Mouse (Mus musculus) embryonic facial prominence, embryonic 12.5 days (tissue): Measurements from ENCODE around the gene Cxcl16. TPM values are rescaled to one million over a fixed set of nuclear protein-coding genes. Genes with fewer than 3 reads are reported as not detected.

Experiments used
- microRNA-seq: library from miRNA; unstranded; fragments of <30 nt; microRNA quantifications from one replicate; pipeline ENCODE4, GENCODE M21; 2017
- polyA plus RNA-seq: library from polyadenylated mRNA; unstranded; fragments of >200 nt; fragmentation: Nextera tagmentation; extraction: Ambion mirVana; gene quantifications from 2 replicates; pipeline ENCODE4 v1.2.1, GENCODE M21; 2016

Gene Cxcl16
- polyA plus RNA-seq, 1 experiment from 2014 or later = 2.2 TPM

Small RNA genes within 50 kb of the gene (microRNA-seq; reads per million reads assigned to microRNA genes)
- not detected for gene Mir7115

Other genes starting within 250 kb of the Cxcl16 start
- gene Slc16a11, start 247.2 kb downstream of the Cxcl16 start, polyA plus RNA-seq = 1.5 and 2.0 TPM in 2 replicates
- 12.8 and 13.3 TPM in 2 replicates for gene Slc16a13, start 238.9 kb downstream of the Cxcl16 start, polyA plus RNA-seq
- 10.7 and 10.8 TPM in 2 replicates for gene Bcl6b, start 230.2 kb downstream of the Cxcl16 start, polyA plus RNA-seq
- gene 0610010K14Rik, start 222.1 kb downstream of the Cxcl16 start, polyA plus RNA-seq = 193 and 202 TPM in 2 replicates
- gene Gm21988, start 220.2 kb downstream of the Cxcl16 start, polyA plus RNA-seq = 9.9 and 13.2 TPM in 2 replicates
- 136 and 148 TPM in 2 replicates for gene Rnasek, start 220.1 kb downstream of the Cxcl16 start, polyA plus RNA-seq
- gene Alox12, start 204.6 kb downstream of the Cxcl16 start, polyA plus RNA-seq = 2.9 and 4.0 TPM in 2 replicates
- gene Alox12e, start 137.4 kb downstream of the Cxcl16 start, polyA plus RNA-seq = not detected in 2 replicates
- 0.29 TPM in 2 replicates for gene Alox15, start 108.0 kb downstream of the Cxcl16 start, polyA plus RNA-seq
- gene Pelp1, start 50.0 kb downstream of the Cxcl16 start, polyA plus RNA-seq = 41.9 and 46.4 TPM in 2 replicates
- gene Arrb2, start 27.3 kb downstream of the Cxcl16 start, polyA plus RNA-seq = 21.7 and 23.7 TPM in 2 replicates
- 41.4 and 44.5 TPM in 2 replicates for gene Med11, start 8.1 kb downstream of the Cxcl16 start, polyA plus RNA-seq
- 0.27 and 0.46 TPM in 2 replicates for gene Zmynd15, start 551 bp downstream of the Cxcl16 start, polyA plus RNA-seq
- 0.32 TPM in 1 of 2 replicates, not detected in the other for gene Tm4sf5, start 45.3 kb upstream of the Cxcl16 start, polyA plus RNA-seq
- 0.26 and 0.48 TPM in 2 replicates for gene Vmo1, start 54.6 kb upstream of the Cxcl16 start, polyA plus RNA-seq
- gene Gltpd2, start 59.2 kb upstream of the Cxcl16 start, polyA plus RNA-seq = 0.50 and 0.77 TPM in 2 replicates
- gene Psmb6, start 65.4 kb upstream of the Cxcl16 start, polyA plus RNA-seq = 784 and 848 TPM in 2 replicates
- not detected in 2 replicates for gene Gm40193, start 73.0 kb upstream of the Cxcl16 start, polyA plus RNA-seq
- gene Pld2, start 80.1 kb upstream of the Cxcl16 start, polyA plus RNA-seq = 4.4 and 6.7 TPM in 2 replicates
- gene Mink1, start 102.9 kb upstream of the Cxcl16 start, polyA plus RNA-seq = 16.7 and 17.5 TPM in 2 replicates
- not detected in 2 replicates for gene 4930544D05Rik, start 155.9 kb upstream of the Cxcl16 start, polyA plus RNA-seq
- gene Chrne, start 159.2 kb upstream of the Cxcl16 start, polyA plus RNA-seq = not detected in 2 replicates
- 0.15 and 0.27 TPM in 2 replicates for gene Gp1ba, start 179.1 kb upstream of the Cxcl16 start, polyA plus RNA-seq
- 96.5 and 104 TPM in 2 replicates for gene Rnf167, start 187.3 kb upstream of the Cxcl16 start, polyA plus RNA-seq
- gene Slc25a11, start 187.5 kb upstream of the Cxcl16 start, polyA plus RNA-seq = 159 and 160 TPM in 2 replicates
- gene Pfn1, start 194.7 kb upstream of the Cxcl16 start, polyA plus RNA-seq = 1,467 and 1,498 TPM in 2 replicates
- gene Eno3, start 197.2 kb upstream of the Cxcl16 start, polyA plus RNA-seq = 20.1 and 27.9 TPM in 2 replicates
- gene Spag7, start 209.4 kb upstream of the Cxcl16 start, polyA plus RNA-seq = 143 and 149 TPM in 2 replicates
- gene Camta2, start 228.1 kb upstream of the Cxcl16 start, polyA plus RNA-seq = 12.0 and 12.3 TPM in 2 replicates
- 1.1 and 1.6 TPM in 2 replicates for gene Inca1, start 240.2 kb upstream of the Cxcl16 start, polyA plus RNA-seq
- 2.8 and 3.0 TPM in 2 replicates for gene Kif1c, start 240.6 kb upstream of the Cxcl16 start, polyA plus RNA-seq